Mouse (Mus musculus) brain, embryonic 14.5 days (tissue): ENCODE measurements around the gene Ly86.

Source experiments
- CTCF ChIP-seq: fragments of 200-500 bp; IDR thresholded peaks from 2 replicates; pipeline ENCODE4 v1.5.1; 2012; ENCODE audit warnings: inconsistent platforms, mild to moderate bottlenecking, moderate library complexity, borderline replicate concordance; ENCODE audit not compliant: insufficient read depth, insufficient read length; ENCODE audit errors: extremely low read depth
- POLR2A ChIP-seq: fragments of 200-500 bp; IDR thresholded peaks from 2 replicates; pipeline ENCODE4 v1.6.1; 2012; ENCODE audit warnings: mild to moderate bottlenecking, inconsistent platforms, borderline replicate concordance; ENCODE audit not compliant: poor library complexity, insufficient read depth, insufficient read length, severe bottlenecking; ENCODE audit errors: extremely low read depth

DNA sequence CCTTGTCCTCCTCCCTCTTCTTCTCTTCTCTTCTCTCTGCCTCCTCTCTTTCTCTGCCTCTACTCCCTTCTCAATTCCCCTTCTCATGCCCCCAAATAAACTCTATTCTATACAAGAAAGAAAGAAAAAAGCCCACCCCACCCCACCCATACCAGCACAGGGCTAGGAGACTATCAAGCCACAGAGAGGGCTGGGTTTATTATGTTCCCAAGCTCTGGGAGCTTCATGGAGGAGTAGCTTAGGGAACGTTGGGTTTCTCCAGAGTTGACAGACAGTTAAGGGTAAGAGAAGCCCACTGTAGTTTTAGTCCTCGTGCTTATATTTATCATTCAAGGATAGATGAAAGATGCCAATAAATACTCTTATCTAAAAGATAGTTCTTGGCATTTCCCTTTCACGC lies 88.7 kb downstream of the Ly86 start:
- TF ChIP-seq CTCF (no peak), POLR2A (no peak)
